Mouse (Mus musculus): ENCODE measurements at regions not wholly inside any gene's neighbourhood (a gene's known extent, or its start where the extent isn't known, plus 50 kb on each side); places are given as distances from the start of the nearest gene placed in this dataset.
"Not testable (repeated sequence)": the region's sequence is repeated elsewhere in the genome, so short reads cannot be mapped to it uniquely, and the experiment has no call there.

DNA sequence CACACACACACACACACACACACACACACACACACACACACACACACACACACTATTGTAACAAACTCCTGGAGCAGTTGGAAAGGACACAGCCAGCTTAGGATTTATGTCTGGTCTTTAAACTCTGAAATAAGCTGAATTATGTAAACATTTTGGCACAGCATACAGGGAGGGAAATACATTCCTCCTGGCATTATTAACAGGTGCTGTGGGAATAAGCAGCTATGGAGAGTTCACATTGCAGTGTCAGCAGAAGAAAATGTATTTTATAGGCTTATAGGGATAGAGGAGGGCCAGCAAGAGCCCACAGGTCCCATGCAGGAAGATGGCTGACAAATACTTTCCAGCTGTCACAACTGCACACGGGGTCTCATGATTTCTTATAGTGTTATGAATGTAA, 100.8 kb upstream of the Arhgap20 start:
- no peaks in the 10 kb centered on the region for H3K27me3 ChIP-seq (ENCODE audit: control insufficient read depth, insufficient read depth, low read length)
- H3K4me2 ChIP-seq (replicated peaks; ENCODE audit: low read depth, low read length) = no peak overlapping the region
- H3K9ac ChIP-seq (ENCODE audit: low read depth, low read length) = no peak overlapping the region
- no peak overlapping the region for H3K27ac ChIP-seq (ENCODE audit: low read depth, low read length)
- H3K4me3 ChIP-seq (ENCODE audit: low read length) = no peak overlapping the region
- WGBS = 18% methylated on average over 1 of the region's 1 CpGs
- no peaks in the 10 kb centered on the region for H3K4me1 ChIP-seq (ENCODE audit: control insufficient read depth, insufficient read depth, low read length)
- 0 out of 2 replicates have a peak, but pooled peaks have one; percentile 52 for ATAC-seq (ENCODE audit: low FRiP score, low TSS enrichment)
- H3K36me3 ChIP-seq (ENCODE audit: control insufficient read depth, insufficient read depth, low read length) = no peaks in the 10 kb centered on the region
- no peaks in the 10 kb centered on the region for H3K9me3 ChIP-seq (ENCODE audit: control insufficient read depth, low read length)

DNA sequence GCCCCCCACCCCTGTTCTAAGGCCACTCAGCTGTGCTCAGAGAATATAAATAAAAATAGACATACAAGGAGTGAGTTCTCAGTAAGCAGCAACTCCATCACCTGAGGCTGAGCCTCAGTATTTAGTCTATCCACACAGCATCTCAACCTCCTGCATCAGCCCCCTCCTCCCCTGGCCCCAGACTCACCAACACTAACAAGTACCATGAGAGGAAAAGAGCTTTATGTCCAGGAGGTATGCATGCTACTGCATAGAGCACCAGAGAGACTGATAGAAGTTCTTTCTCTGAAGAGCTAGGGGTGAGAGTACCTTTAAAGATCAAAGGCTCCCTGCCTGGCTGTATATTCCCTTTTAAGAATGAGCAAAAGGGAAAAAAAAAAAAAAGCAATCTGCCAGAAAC, 100.3 kb upstream of the Arhgap20 start:
- Histone ChIP-seq H3K4me1 (ENCODE audit: control insufficient read depth, insufficient read depth, low read length) (no peaks in the 10 kb centered on the region), H3K36me3 (ENCODE audit: control insufficient read depth, insufficient read depth, low read length) (no peaks in the 10 kb centered on the region), H3K4me2 (replicated peaks; ENCODE audit: low read depth, low read length) (no peak overlapping the region), H3K27ac (ENCODE audit: low read depth, low read length) (no peak overlapping the region), H3K9ac (ENCODE audit: low read depth, low read length) (no peak overlapping the region), H3K4me3 (ENCODE audit: low read length) (no peak overlapping the region), H3K27me3 (ENCODE audit: control insufficient read depth, insufficient read depth, low read length) (no peaks in the 10 kb centered on the region), H3K9me3 (ENCODE audit: control insufficient read depth, low read length) (no peaks in the 10 kb centered on the region)
- ATAC-seq (ENCODE audit: low FRiP score, low TSS enrichment) = no peak

DNA sequence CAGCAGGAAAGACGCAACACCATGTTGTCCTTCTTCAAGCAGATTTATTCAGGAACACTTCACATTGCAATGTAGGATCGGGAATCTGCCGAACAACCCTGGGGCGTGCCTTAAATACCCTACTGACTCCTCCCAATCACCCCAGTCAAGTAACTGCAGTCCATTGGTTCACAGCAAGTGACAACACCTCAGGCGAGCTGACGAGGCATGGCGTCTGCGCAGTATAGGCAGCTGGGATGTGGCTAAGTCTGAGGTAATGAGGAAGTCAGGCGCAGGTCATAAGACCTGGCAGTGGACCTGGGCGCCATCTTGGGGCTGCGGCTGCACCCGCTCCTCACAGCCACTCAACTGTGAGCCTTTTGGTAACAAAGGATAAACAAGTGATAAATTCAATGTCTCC, 96.2 kb upstream of the Arhgap20 start:
- H3K4me3 ChIP-seq (ENCODE audit: low read length); H3K27ac ChIP-seq (ENCODE audit: low read depth, low read length); H3K36me3 ChIP-seq (ENCODE audit: control insufficient read depth, insufficient read depth, low read length); H3K27me3 ChIP-seq (ENCODE audit: control insufficient read depth, insufficient read depth, low read length); H3K9ac ChIP-seq (ENCODE audit: low read depth, low read length); H3K9me3 ChIP-seq (ENCODE audit: control insufficient read depth, low read length); H3K4me1 ChIP-seq (ENCODE audit: control insufficient read depth, insufficient read depth, low read length); ATAC-seq (ENCODE audit: low FRiP score, low TSS enrichment); H3K4me2 ChIP-seq (replicated peaks; ENCODE audit: low read depth, low read length): not testable (repeated sequence)
- 96% methylated on average over 12 of the region's 12 CpGs for WGBS

DNA sequence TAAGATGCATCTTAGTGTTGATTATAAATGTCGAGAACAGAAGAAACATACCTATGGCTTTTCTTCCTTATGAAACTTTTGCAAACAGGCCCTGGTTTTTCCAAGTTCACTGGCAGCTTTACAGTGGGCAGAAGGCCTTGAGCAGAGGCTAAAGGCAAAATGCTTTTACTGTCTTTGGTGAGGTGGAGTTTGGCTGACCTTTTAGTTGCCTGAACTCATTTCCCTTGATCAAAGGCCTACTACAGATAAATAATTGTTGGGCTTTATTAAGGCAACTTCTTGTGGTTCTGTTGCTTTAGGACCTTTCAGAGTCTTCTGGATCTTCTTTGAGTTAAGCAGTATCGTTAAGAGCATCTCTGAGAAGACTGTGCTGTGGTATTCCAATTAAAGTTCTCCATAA, 94.6 kb upstream of the Arhgap20 start:
- no peak overlapping the region for H3K4me2 ChIP-seq (replicated peaks; ENCODE audit: low read depth, low read length)
- H3K9me3 ChIP-seq (ENCODE audit: control insufficient read depth, low read length) = no peaks in the 10 kb centered on the region
- no peak overlapping the region for H3K4me3 ChIP-seq (ENCODE audit: low read length)
- no peaks in the 10 kb centered on the region for H3K36me3 ChIP-seq (ENCODE audit: control insufficient read depth, insufficient read depth, low read length)
- H3K27ac ChIP-seq (ENCODE audit: low read depth, low read length) = no peak overlapping the region
- no peak overlapping the region for H3K9ac ChIP-seq (ENCODE audit: low read depth, low read length)
- no peak for ATAC-seq (ENCODE audit: low FRiP score, low TSS enrichment)
- no peaks in the 10 kb centered on the region for H3K27me3 ChIP-seq (ENCODE audit: control insufficient read depth, insufficient read depth, low read length)
- no peaks in the 10 kb centered on the region for H3K4me1 ChIP-seq (ENCODE audit: control insufficient read depth, insufficient read depth, low read length)
- WGBS = 81% methylated on average over 2 of the region's 2 CpGs

DNA sequence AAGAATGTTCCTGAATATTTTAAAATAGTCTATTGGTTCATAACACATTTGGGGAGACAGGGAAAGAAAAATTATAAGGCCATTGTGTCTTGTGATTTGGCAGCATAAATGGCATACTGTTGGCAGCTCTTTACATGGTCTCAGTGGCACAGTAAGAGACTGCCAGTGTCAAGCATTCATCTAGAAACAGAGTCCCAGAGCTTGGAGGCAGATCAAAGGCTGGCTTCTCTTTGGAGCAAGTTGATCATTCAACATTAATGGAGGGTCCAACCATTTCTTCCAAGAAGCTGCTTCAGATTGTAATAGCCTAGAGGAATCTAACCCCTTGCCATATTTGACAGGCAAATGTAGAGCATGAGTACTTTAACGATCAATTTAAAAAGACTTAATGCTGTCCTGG, 78.6 kb upstream of the Arhgap20 start:
- Histone ChIP-seq H3K4me3 (ENCODE audit: low read length) (no peak overlapping the region), H3K27ac (ENCODE audit: low read depth, low read length) (no peak overlapping the region), H3K4me1 (ENCODE audit: control insufficient read depth, insufficient read depth, low read length) (no peaks in the 10 kb centered on the region), H3K9ac (ENCODE audit: low read depth, low read length) (no peak overlapping the region), H3K9me3 (ENCODE audit: control insufficient read depth, low read length) (no peaks in the 10 kb centered on the region), H3K4me2 (replicated peaks; ENCODE audit: low read depth, low read length) (no peak overlapping the region), H3K36me3 (ENCODE audit: control insufficient read depth, insufficient read depth, low read length) (no peaks in the 10 kb centered on the region), H3K27me3 (ENCODE audit: control insufficient read depth, insufficient read depth, low read length) (no peaks in the 10 kb centered on the region)
- no peak for ATAC-seq (ENCODE audit: low FRiP score, low TSS enrichment)
- WGBS = 55% methylated on average over 1 of the region's 1 CpGs

DNA sequence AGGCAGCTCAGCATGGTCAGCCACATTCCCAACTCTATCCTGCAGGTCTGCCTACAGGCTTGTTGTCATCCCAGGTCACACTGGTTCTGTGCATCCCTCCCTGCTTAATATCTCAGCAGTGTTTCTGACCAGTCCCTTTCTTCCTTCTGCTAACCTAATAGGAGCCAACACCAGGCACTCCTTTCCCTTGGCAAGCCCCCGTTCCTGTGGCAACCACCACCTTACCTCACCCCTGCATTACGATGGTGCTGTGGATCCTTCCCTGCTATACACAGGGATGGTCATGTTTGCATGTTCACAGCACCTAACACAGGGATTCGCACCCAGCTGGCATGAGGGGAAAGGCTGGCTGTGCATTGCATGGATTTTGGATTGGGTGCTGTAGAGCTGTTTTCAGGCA, 50.8 kb upstream of the Arhgap20 start:
- H3K36me3 ChIP-seq (ENCODE audit: control insufficient read depth, insufficient read depth, low read length) = no peaks in the 10 kb centered on the region
- H3K9me3 ChIP-seq (ENCODE audit: control insufficient read depth, low read length) = no peaks in the 10 kb centered on the region
- no peak overlapping the region for H3K9ac ChIP-seq (ENCODE audit: low read depth, low read length)
- H3K27ac ChIP-seq (ENCODE audit: low read depth, low read length) = no peak overlapping the region
- H3K4me1 ChIP-seq (ENCODE audit: control insufficient read depth, insufficient read depth, low read length) = no peaks in the 10 kb centered on the region
- 85% methylated on average over 3 of the region's 3 CpGs for WGBS
- H3K4me2 ChIP-seq (replicated peaks; ENCODE audit: low read depth, low read length) = no peak overlapping the region
- ATAC-seq (ENCODE audit: low FRiP score, low TSS enrichment) = no peak
- no peaks in the 10 kb centered on the region for H3K27me3 ChIP-seq (ENCODE audit: control insufficient read depth, insufficient read depth, low read length)
- H3K4me3 ChIP-seq (ENCODE audit: low read length) = no peak overlapping the region
